Mouse (Mus musculus) E14TG2a.4 (cell line): Measurements from ENCODE around the gene H2-Ob.
A peak's percentile ranks its signal among the peaks of the same experiment; 100 is the strongest.

ENCODE experiments used
- H3K27me3 ChIP-seq: 2 replicates; pipeline ENCODE4 v1.6.1; 2014; ENCODE audit warnings: low read length, control low read depth; ENCODE audit not compliant: insufficient read depth
- H3K36me3 ChIP-seq: 2 replicates; pipeline ENCODE4 v1.6.1; 2014; ENCODE audit warnings: low read length, control low read depth; ENCODE audit not compliant: insufficient read depth
- H3K4me1 ChIP-seq: replicated peaks from 2 replicates; pipeline ENCODE4 v1.6.1; 2014; ENCODE audit warnings: low read depth, low read length, control low read depth
- H3K4me3 ChIP-seq: replicated peaks from 2 replicates; pipeline ENCODE4 v1.5.1; 2014; ENCODE audit warnings: mild to moderate bottlenecking, low read length
- H3K9me3 ChIP-seq: 2 replicates; pipeline ENCODE4 v1.6.1; 2014; ENCODE audit warnings: low read length, control low read depth
- CTCF ChIP-seq: conservative IDR thresholded peaks from 2 replicates; pipeline ENCODE4 v1.5.1; 2014; ENCODE audit warnings: low read length
- NANOG ChIP-seq: IDR thresholded peaks from 2 replicates; pipeline ENCODE4 v1.6.1; 2014; ENCODE audit warnings: borderline replicate concordance, low read length, mixed read lengths
- POU5F1 ChIP-seq: IDR thresholded peaks from 2 replicates; pipeline ENCODE4 v1.6.1; 2014; ENCODE audit warnings: low read length, borderline replicate concordance

The H2-Ob gene

DNA sequence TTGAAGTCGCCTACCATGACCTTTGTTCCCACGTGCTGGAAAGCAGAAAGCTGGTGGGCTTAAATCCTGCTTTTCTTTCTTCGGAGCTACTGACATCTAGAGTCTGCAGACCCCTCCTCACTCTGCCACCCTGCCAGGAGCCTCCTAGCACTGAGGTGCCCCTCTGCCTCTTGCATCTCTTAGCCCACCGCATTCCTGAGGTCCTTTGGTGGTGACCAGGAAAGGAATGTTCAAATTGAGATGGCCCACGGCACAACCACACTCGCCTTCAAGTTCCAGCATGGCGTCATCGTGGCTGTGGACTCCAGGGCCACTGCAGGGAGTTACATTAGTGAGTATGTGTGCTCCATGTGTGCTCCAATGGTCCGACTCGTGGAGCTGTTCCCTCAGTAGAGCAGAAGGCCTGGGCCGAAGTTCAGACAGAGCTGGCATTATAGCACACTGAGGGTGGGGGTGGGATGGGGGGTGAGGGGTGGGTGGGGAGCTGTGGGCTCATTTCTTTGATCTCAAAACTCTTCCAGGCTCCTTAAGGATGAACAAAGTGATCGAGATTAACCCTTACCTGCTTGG lies 39.6 kb upstream of the H2-Ob start:
- Histone ChIP-seq H3K36me3 (no peaks in the 10 kb centered on the region), H3K27me3 (peaks cover 81% of the 10 kb centered on the region), H3K4me3 (no peak overlapping the region), H3K4me1 (peaks cover 27% of the 10 kb centered on the region), H3K9me3 (peaks cover 14% of the 10 kb centered on the region; the same call in 1 of the 2 replicates)
- TF ChIP-seq POU5F1 (no peak), CTCF (no peak), NANOG (no peak)

DNA sequence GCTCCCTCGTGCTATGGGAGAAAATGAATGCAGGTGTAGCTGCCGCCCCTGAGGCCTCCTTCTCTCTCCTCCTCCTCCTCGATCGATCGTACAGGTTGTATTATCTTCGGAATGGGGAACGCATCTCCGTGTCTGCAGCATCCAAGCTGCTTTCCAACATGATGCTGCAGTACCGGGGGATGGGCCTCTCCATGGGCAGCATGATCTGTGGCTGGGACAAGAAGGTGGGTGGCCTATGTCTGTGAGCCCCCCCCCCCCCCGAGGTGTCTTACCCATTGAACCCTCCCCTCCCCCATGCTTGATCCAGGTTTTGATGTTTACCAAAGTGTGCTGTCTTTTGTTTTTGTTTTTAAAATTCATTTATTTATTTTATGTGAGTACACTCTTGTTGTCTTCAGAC lies 38.7 kb upstream of the H2-Ob start:
- Histone ChIP-seq H3K4me1 (peaks cover 33% of the 10 kb centered on the region), H3K9me3 (peaks cover 14% of the 10 kb centered on the region; the same call in 1 of the 2 replicates), H3K27me3 (peaks cover 83% of the 10 kb centered on the region), H3K4me3 (no peak overlapping the region), H3K36me3 (no peaks in the 10 kb centered on the region)
- TF ChIP-seq NANOG: no peak
- TF ChIP-seq POU5F1: no peak

- H3K36me3 ChIP-seq: no peaks in the 10 kb centered on the region
- peaks cover 14% of the 10 kb centered on the region; the same call in 1 of the 2 replicates for H3K9me3 ChIP-seq
- peaks cover 84% of the 10 kb centered on the region for H3K27me3 ChIP-seq
- H3K4me1 ChIP-seq: peaks cover 42% of the 10 kb centered on the region
- TF ChIP-seq CTCF: no peak
- no peak for TF ChIP-seq POU5F1
- no peak for TF ChIP-seq NANOG
- no peak overlapping the region for H3K4me3 ChIP-seq
Observed at GRCm38 (mm10) chr17:34200772-34201505, 37.8 kb upstream of the H2-Ob start.

DNA sequence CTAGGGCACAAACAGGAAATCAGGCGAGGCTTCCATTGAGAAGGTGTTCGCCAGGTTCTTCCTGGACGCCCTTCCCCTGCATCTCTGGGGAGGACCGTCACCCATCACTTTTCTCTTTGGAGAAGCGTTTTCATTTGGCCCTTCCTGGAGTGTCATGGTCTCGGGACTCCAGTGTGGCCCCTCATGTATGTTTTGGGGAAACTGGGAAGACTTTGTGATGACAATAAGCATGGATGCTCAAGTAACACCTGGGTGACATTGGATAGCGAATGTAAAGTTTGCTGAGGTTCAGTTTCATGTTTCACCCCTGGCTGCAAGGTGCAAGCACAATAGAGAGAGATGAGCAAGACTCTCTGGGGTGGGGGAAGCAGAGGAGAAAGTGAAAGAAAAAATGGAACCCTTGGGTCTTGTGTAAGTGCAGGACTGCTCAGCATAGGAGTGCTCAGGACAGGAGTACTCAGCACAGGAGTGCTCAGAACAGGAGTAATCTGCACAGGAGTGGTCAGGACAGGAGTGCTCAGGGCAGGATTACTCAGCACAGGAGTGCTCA lies 37.1 kb upstream of the H2-Ob start:
- peaks cover 36% of the 10 kb centered on the region for H3K4me1 ChIP-seq
- no peaks in the 10 kb centered on the region for H3K36me3 ChIP-seq
- H3K9me3 ChIP-seq: peaks cover 14% of the 10 kb centered on the region; the same call in 1 of the 2 replicates
- TF ChIP-seq NANOG: no peak
- no peak overlapping the region for H3K4me3 ChIP-seq
- peaks cover 84% of the 10 kb centered on the region for H3K27me3 ChIP-seq

DNA sequence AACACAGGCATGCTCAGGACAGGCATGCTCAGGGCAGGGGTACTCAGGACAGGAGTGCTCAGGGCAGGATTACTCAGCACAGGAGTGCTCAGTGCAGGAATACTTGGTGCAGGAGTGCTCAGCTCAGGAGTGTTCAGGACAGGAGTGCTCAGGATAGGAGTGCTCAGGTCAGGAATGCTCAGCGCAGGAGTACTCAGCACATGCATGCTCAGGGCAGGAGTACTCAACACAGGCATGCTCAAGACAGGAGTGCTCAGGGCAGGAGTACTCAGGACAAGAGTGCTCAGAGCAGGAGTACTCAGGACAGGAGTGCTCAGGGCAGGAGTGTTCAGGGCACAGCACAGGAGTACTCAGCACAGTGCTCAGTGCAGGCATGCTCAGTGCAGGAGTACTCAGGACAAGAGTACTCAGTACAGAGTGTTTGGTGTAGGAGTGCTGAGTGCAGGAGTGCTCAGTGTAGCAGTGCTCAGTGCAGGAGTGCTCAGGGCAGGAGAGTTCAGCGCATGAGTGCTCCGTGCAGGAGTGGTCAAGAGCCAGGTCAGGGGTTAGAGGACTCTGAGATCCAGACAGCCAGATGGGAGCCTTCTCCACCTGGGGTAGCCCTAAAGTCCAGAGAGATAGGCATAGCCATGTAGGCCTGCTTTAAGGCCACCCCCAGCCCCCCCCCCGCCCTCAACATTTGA lies 35.8 kb upstream of the H2-Ob start:
- TF ChIP-seq POU5F1: no peak
- TF ChIP-seq CTCF: no peak
- TF ChIP-seq NANOG: no peak
- peaks cover 77% of the 10 kb centered on the region for H3K27me3 ChIP-seq

GRCm38 (mm10) chr17:34203444-34203843 lies 35.3 kb upstream of the H2-Ob start, which contains the start of gene Tap2:
Gene Tap2 (plus strand): TSS chr17:34203527.
- no peaks in the 10 kb centered on the region for H3K36me3 ChIP-seq

More for the DNA sequence above, 35.8 kb upstream of the H2-Ob start:
- no peak overlapping the region for H3K4me3 ChIP-seq
- H3K4me1 ChIP-seq: peaks cover 24% of the 10 kb centered on the region
- H3K36me3 ChIP-seq: no peaks in the 10 kb centered on the region
- H3K9me3 ChIP-seq: peaks cover 14% of the 10 kb centered on the region; the same call in 1 of the 2 replicates

DNA sequence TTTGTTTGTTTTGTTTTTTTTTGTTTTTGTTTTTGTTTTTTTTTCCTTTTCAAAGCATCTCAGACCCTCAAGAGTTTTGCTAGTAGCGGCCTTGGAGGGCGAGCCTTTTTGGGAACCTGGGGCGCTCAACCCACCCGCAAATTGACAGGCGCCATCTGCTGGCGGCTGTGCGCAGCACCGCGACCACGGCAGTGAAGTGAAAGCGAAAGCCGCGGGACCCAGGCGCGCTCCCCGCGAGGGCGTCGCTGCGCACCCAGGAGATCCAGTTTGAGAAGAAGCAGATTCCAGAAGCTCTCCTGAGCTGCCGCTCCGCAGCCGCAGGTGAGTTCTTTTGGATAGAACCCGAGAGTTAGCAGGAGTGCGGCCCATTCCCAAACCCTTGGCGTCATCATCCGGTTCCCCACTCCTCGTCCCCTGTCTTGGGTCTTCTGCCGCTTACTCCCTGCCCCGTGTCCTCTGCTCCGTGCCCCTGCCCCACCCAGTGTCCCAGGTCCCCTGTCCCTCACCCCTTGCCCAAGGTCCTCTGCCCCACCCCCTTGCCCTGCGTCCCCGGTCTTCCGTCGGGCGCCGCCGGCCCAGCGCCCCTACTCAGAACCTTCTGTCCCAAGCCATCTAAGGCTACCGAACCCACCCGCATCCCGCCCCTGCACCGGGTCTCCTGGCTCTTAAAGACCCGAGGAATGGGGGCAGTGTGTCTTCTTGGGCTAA lies 34.2 kb upstream of the H2-Ob start:
- Histone ChIP-seq H3K9me3 (0 out of 2 replicates have a peak, but pooled peaks cover 6% of the 10 kb centered on the region), H3K4me3 (peak overlapping the region; percentile 79), H3K27me3 (peaks cover 68% of the 10 kb centered on the region), H3K36me3 (no peaks in the 10 kb centered on the region), H3K4me1 (peaks cover 22% of the 10 kb centered on the region)
- TF ChIP-seq POU5F1 (no peak), CTCF (peak; percentile 33), NANOG (no peak)

More at GRCm38 (mm10) chr17:34203444-34203843, 35.3 kb upstream of the H2-Ob start, which contains the start of gene Tap2:
- no peak for TF ChIP-seq CTCF
- no peak for TF ChIP-seq NANOG
- no peak for TF ChIP-seq POU5F1
- H3K9me3 ChIP-seq: peaks cover 12% of the 10 kb centered on the region; the same call in 1 of the 2 replicates
- H3K4me3 ChIP-seq: peak within 1 kb of the TSS; percentile 79
- peaks cover 72% of the 10 kb centered on the region for H3K27me3 ChIP-seq
- H3K4me1 ChIP-seq: peaks cover 20% of the 10 kb centered on the region
